8 mouse cellular contexts compared by ENCODE assay signal in genomic region chr12:73113196-73113595, GRCm38 (mm10). TPM values are rescaled to one million over a fixed set of nuclear protein-coding genes. Genes with fewer than 3 reads are reported as not detected.
DNase-seq lines count a peak whose midpoint lies in the region; ATAC-seq and TF ChIP-seq lines count a peak whose summit lies in the region.

Gene Six4 (minus strand): TSS chr12:73113456.

- no peak for TF ChIP-seq CTCF in ES-Bruce4 (IDR thresholded peaks at IDR 0.05; ENCODE audit: low read depth, low read length)

- peaks cover 17% of the 10 kb centered on the region for H3K36me3 ChIP-seq in ES-Bruce4 (ENCODE audit: control insufficient read depth, insufficient read depth, low read length, poor library complexity, severe bottlenecking)
- H3K36me3 ChIP-seq in forebrain, embryonic 10.5 days (replicated peaks), result peaks cover 11% of the 10 kb centered on the region
- no peaks in the 10 kb centered on the region for H3K36me3 ChIP-seq in heart, embryonic 15.5 days
- no peaks in the 10 kb centered on the region for H3K36me3 ChIP-seq in liver, embryonic 16.5 days (ENCODE audit: control insufficient read depth, insufficient read depth)
- no peaks in the 10 kb centered on the region for H3K36me3 ChIP-seq in neural tube, embryonic 14.5 days (ENCODE audit: control insufficient read depth, insufficient read depth, low read length)

- H3K27me3 ChIP-seq in ES-Bruce4 (ENCODE audit: control insufficient read depth, insufficient read depth, low read length, poor library complexity, severe bottlenecking), result no peaks in the 10 kb centered on the region
- H3K27me3 ChIP-seq in forebrain, embryonic 10.5 days (ENCODE audit: poor library complexity, severe bottlenecking), result peaks cover 20% of the 10 kb centered on the region
- H3K27me3 ChIP-seq in heart, embryonic 15.5 days, result no peaks in the 10 kb centered on the region
- H3K27me3 ChIP-seq in liver, embryonic 16.5 days (ENCODE audit: control insufficient read depth, insufficient read depth, low read depth, low read length), result peaks cover 68% of the 10 kb centered on the region
- H3K27me3 ChIP-seq in neural tube, embryonic 14.5 days (ENCODE audit: control insufficient read depth, insufficient read depth, low read length), result no peaks in the 10 kb centered on the region

- TF ChIP-seq EP300 in ES-Bruce4 (IDR thresholded peaks at IDR 0.05; ENCODE audit: insufficient read depth, low read depth, low read length), result peak; percentile 87

- peak within 1 kb of the TSS; percentile 79 for H3K4me3 ChIP-seq in ES-Bruce4 (ENCODE audit: low read depth, low read length)
- H3K4me3 ChIP-seq in forebrain, embryonic 10.5 days, result peak within 1 kb of the TSS; percentile 84
- peak within 1 kb of the TSS; percentile 82 for H3K4me3 ChIP-seq in heart, embryonic 15.5 days
- H3K4me3 ChIP-seq in liver, embryonic 16.5 days (ENCODE audit: low read depth, low read length), result peak within 1 kb of the TSS; percentile 54
- H3K4me3 ChIP-seq in neural tube, embryonic 14.5 days (ENCODE audit: low read depth, low read length), result peak within 1 kb of the TSS; percentile 64

- H3K27ac ChIP-seq in ES-Bruce4 (ENCODE audit: insufficient read depth, low read length), result peak within 1 kb of the TSS; percentile 93
- peak within 1 kb of the TSS; percentile 94 for H3K27ac ChIP-seq in forebrain, embryonic 10.5 days
- peak within 1 kb of the TSS; percentile 70 for H3K27ac ChIP-seq in heart, embryonic 15.5 days
- H3K27ac ChIP-seq in liver, embryonic 16.5 days (ENCODE audit: low read length), result no peak within 1 kb of the TSS
- peak within 1 kb of the TSS; percentile 16; the same call in 1 of the 2 replicates for H3K27ac ChIP-seq in neural tube, embryonic 14.5 days (ENCODE audit: low read depth, low read length)

- ATAC-seq in heart, embryonic 15.5 days (replicated peaks; ENCODE audit: insufficient number of reproducible peaks, insufficient read depth, low FRiP score, low read depth), result peak; percentile 81
- peak; percentile 74; the same call in 1 of the 2 replicates for ATAC-seq in liver, embryonic 16.5 days (ENCODE audit: low read depth)
- peak; percentile 86 for ATAC-seq in neural tube, embryonic 14.5 days (ENCODE audit: low read depth)

- H3K9me3 ChIP-seq in ES-Bruce4 (replicated peaks; ENCODE audit: control insufficient read depth, insufficient read depth, low read length, poor library complexity, severe bottlenecking), result no peaks in the 10 kb centered on the region
- H3K9me3 ChIP-seq in forebrain, embryonic 10.5 days, result no peaks in the 10 kb centered on the region
- H3K9me3 ChIP-seq in heart, embryonic 15.5 days (replicated peaks), result no peaks in the 10 kb centered on the region
- H3K9me3 ChIP-seq in liver, embryonic 16.5 days (replicated peaks; ENCODE audit: control insufficient read depth, low read length), result no peaks in the 10 kb centered on the region
- H3K9me3 ChIP-seq in neural tube, embryonic 14.5 days (ENCODE audit: control insufficient read depth, low read length), result no peaks in the 10 kb centered on the region

- TF ChIP-seq POLR2A in ES-Bruce4 (IDR thresholded peaks at IDR 0.05; ENCODE audit: insufficient read depth, low read length), result peak; percentile 85

- peak; percentile 83 for DNase-seq in brain, adult 2 months (ENCODE audit: low read depth, low spot score)
- DNase-seq in forebrain, embryonic 10.5 days (ENCODE audit: extremely low spot score, low spot score), result peak; percentile 86
- peak; percentile 84 for DNase-seq in kidney, postnatal 10 days
- DNase-seq in urinary bladder, postnatal 36 days (ENCODE audit: low spot score in 2 of 2), result peak; percentile 72 to 84

- 0% methylated on average over 20 of the region's 20 CpGs for WGBS in forebrain, embryonic 10.5 days
- WGBS in heart, embryonic 15.5 days, result under 1% methylated on average over 20 of the region's 20 CpGs
- WGBS in liver, embryonic 16.5 days (ENCODE audit: insufficient replicate concordance), result under 1% methylated on average over 20 of the region's 20 CpGs
- under 1% methylated on average over 18 of the region's 20 CpGs for WGBS in neural tube, embryonic 14.5 days

- H3K9ac ChIP-seq in ES-Bruce4 (ENCODE audit: low read depth, poor library complexity, severe bottlenecking), result peak within 1 kb of the TSS; percentile 84
- peak within 1 kb of the TSS; percentile 70 for H3K9ac ChIP-seq in heart, embryonic 15.5 days
- H3K9ac ChIP-seq in liver, embryonic 16.5 days (ENCODE audit: low read depth, low read length), result no peak within 1 kb of the TSS
- peak within 1 kb of the TSS; percentile 64 for H3K9ac ChIP-seq in neural tube, embryonic 14.5 days (replicated peaks; ENCODE audit: low read depth, low read length)

- peak within 1 kb of the TSS; percentile 99 for H3K4me2 ChIP-seq in heart, embryonic 15.5 days
- peak within 1 kb of the TSS; percentile 74 for H3K4me2 ChIP-seq in liver, embryonic 16.5 days (ENCODE audit: low read depth, low read length)
- H3K4me2 ChIP-seq in neural tube, embryonic 14.5 days (ENCODE audit: low read depth, low read length), result peak within 1 kb of the TSS; percentile 100

- peaks cover 6% of the 10 kb centered on the region for H3K4me1 ChIP-seq in ES-Bruce4 (ENCODE audit: control insufficient read depth, insufficient read depth, low read length)
- peaks cover 34% of the 10 kb centered on the region for H3K4me1 ChIP-seq in forebrain, embryonic 10.5 days
- H3K4me1 ChIP-seq in heart, embryonic 15.5 days (replicated peaks), result peaks cover 20% of the 10 kb centered on the region
- H3K4me1 ChIP-seq in liver, embryonic 16.5 days (ENCODE audit: control insufficient read depth, low read depth, low read length), result no peaks in the 10 kb centered on the region; the same call in none of the 2 replicates
- peaks cover 9% of the 10 kb centered on the region; the same call in 1 of the 2 replicates for H3K4me1 ChIP-seq in neural tube, embryonic 14.5 days (ENCODE audit: control insufficient read depth, insufficient read depth, low read length)

RNA-seq across cellular contexts. Expression of gene Six4, which starts in this region (rescaled TPM):
- 46.0 and 47.0 TPM in 2 replicates for polyA plus RNA-seq in ES-Bruce4 (2011; ENCODE audit: insufficient read depth, insufficient read length, low read depth, missing spikeins)
- polyA plus RNA-seq in forebrain, embryonic 10.5 days (2016; fragmentation: Nextera tagmentation; extraction: Ambion mirVana), result 7.0 and 7.6 TPM in 2 replicates
- polyA plus RNA-seq in heart, embryonic 15.5 days (2015; fragmentation: Nextera tagmentation; extraction: Ambion mirVana), result 0.82 and 1.5 TPM in 2 replicates
- polyA plus RNA-seq in liver, embryonic 16.5 days (2015; fragmentation: Nextera tagmentation; extraction: Ambion mirVana), result 0.04 and 0.06 TPM in 2 replicates
- 0.55 and 0.71 TPM in 2 replicates for polyA plus RNA-seq in neural tube, embryonic 14.5 days (2014; fragmentation: Nextera tagmentation; extraction: Ambion mirVana)

Comparison
In these comparisons a context has a peak if more than half of its experiments do, and no peak if none do; other contexts are left out.
1. Peak in ATAC-seq, H3K4me3 ChIP-seq and H3K4me2 ChIP-seq in liver, embryonic 16.5 days; RNA of the gene not detected or under 1 TPM.
2. Peak in ATAC-seq, H3K4me3 ChIP-seq, H3K27ac ChIP-seq, H3K9ac ChIP-seq and H3K4me2 ChIP-seq in neural tube, embryonic 14.5 days; RNA of the gene not detected or under 1 TPM.